Mouse (Mus musculus): Measurements from ENCODE around the gene Metrnl.

DNA sequence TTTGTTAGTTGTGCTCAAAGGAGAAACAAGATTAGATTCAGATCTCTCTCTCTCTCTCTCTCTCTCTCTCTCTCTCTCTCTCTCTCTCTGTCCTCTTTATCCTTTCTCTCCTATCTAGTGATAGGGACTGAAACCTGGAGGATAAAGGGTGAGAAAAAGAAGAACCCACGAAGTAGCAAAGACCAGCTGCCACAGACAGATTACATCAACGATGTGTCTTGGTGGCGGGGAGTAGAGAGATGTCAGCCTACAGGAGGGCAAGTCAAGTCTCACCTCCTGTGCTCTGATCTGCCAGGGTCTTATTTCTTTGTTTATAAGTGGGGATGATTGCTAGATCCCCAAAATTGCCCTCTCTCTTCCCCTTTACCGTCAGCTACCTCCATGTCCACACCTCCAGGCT, 7.9 kb downstream of the Metrnl start:
- TF ChIP-seq POLR2A (IDR thresholded peaks at IDR 0.05; ENCODE audit: borderline replicate concordance, low read depth, low read length) (no peak), CTCF (IDR thresholded peaks at IDR 0.05; ENCODE audit: low read depth, low read length) (no peak)

All from bone marrow macrophage, adult 2 months (primary cell).